Mouse (Mus musculus) duodenum, adult 2 months (tissue): ENCODE results near the gene Hoxd9. TPM values are rescaled to one million over a fixed set of nuclear protein-coding genes. Genes with fewer than 3 reads are reported as not detected.

Experiments used
- polyA plus RNA-seq: library from polyadenylated mRNA; depleted of rRNA; stranded (reverse); fragments of >200 nt; gene quantifications from 2 replicates; pipeline ENCODE4 v1.2.3, GENCODE M21; 2012; ENCODE audit warnings: low replicate concordance; rRNA removed

Gene Hoxd9
- 0.11 and 0.49 TPM in 2 replicates for polyA plus RNA-seq

DNA sequence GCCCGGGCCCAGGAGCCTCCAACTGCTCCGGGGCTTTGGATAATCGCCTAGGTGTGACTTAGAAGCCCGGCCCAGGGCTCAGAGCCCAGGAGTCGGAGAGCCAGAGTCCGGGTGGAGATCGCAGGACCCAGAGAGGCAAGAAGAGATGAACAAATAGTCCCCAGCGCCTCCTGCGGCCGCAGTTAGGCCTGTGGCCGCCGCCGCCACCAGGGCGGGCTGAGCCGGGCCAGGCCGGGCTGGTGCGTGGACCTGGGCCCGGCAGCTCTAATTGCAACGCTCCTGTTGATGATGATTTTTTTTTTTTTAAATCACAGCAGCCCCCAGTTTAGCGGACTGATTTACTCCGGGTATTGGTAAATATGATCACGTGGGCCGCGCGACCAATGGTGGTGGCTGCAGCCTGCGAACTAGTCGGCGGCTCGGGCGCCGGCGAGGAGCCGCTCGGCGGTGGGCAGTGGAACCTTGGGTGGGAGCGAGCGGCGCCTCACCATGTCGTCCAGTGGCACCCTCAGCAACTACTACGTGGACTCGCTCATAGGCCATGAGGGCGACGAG lies at the start of gene Hoxd9:
TSS of gene Hoxd9 (plus strand) at position 161 of the 555 bp plus-strand sequence.

DNA sequence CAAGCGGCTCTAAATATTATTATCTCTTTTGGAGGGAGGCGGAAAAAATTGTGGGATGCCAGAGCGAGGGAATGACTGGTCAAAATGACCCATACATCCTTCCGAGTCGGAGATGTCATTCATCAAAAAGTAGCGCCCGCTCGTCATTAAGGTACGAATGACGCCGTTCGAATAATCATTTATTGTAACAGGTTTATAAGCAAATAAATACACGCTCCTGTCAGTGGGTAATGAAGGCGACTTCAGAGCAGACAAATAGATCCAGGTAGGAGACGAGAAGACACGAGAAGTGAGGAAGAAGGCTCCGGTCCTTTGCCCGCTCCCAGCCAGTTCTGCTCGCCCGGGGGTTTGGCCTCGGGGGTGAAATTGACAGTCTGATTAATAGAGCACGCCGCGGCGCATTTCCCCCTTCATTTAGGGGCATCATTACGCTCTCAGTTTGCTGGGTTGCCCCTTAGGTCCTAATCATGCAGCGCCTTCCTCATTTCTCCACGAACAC lies 38.0 kb upstream of the Hoxd9 start, which contains the start of gene Evx2:
TSS of gene Evx2 (minus strand) at position 51 of the 499 bp plus-strand sequence.

DNA sequence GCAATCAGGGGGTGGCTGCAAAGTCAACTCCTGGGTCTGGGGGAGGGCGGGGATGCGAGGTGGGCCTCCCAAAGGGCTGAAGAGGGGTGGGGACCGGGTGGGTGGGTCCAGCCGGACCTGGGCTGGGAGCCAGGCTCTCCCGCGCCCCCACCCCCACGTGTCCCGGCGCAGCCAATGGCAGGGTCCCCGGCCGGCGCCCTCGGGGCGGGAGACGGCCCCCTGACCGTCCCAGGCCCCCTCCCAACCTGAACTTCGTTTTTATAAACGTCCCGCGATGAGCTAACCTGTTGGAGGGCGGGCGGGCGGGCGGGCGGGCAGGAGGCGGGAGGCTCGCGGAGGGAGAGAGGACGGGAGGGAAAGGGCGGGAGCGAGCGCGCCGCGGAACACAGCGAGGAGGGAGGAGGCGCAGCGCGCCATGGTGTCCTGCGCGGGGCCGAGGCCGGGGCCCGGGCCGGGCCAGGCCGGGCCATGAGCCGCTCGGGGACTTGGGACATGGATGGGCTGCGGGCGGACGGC lies 29.6 kb upstream of the Hoxd9 start, which contains the start of gene Hoxd13:
TSS of gene Hoxd13 (plus strand) at position 469 of the 516 bp plus-strand sequence.

DNA sequence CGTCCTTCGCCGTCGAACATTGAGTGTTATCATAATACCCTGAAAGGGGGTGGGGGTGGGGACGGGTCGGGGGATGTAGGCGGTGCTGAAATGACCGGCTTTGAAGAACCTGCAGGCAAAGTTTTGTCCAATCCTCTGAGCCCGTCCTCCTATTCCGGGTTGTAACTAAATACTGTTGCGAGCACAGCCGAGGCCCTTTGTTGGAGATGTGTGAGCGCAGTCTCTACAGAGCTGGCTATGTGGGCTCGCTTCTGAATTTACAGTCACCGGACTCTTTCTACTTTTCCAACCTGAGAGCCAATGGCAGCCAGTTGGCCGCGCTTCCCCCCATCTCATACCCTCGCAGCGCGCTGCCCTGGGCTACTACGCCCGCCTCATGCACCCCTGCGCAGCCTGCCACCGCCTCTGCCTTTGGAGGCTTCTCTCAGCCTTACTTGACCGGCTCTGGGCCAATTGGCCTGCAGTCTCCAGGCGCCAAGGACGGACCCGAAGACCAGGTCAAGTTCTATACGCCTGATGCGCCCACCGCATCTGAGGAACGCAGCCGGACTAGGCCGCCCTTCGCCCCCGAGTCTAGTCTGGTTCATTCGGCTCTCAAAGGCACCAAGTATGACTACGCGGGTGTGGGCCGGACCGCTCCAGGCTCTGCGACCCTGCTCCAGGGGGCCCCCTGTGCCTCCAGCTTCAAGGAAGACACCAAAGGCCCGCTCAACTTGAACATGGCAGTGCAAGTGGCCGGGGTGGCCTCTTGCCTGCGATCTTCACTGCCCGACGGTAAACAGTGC lies 22.5 kb upstream of the Hoxd9 start, which contains the start of gene Hoxd12:
TSS of gene Hoxd12 (plus strand) at position 133 of the 785 bp plus-strand sequence.

DNA sequence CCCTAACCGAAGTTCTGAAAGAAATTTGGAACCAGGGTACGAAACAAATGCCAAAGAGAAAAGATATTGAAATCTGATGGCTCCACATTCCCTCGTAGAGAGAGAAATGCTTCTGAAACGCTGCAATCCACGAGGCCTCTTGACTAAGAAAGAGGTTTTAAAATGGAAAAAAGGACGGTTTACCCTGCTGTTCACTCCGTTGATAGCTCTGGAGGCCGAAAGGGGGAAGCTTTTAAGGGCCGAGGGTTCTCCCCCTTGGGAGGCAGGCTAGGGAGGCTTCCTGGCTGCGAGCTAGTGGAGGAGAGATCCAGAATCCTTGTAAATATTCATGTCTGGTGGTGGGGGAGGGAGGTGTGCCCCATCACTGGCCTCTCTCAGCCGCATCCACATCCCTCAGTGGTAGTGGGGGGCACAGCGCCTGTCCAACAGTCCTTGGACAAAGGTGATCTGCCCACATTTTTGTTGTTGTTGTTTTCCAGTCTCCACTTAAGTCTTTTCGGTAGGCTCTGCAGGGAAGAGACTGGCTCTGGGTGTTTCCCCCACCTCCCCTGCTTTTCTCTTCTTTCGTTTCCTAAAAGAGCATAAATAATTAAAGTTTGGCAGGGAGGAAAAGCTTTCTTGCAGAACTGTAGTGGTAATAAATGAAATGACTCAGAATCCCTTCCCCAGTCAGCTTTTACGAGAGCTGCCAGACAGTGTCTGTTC lies 18.5 kb upstream of the Hoxd9 start, which contains the start of gene Hoxd11:
TSS of gene Hoxd11 (plus strand) at position 667 of the 705 bp plus-strand sequence.

DNA sequence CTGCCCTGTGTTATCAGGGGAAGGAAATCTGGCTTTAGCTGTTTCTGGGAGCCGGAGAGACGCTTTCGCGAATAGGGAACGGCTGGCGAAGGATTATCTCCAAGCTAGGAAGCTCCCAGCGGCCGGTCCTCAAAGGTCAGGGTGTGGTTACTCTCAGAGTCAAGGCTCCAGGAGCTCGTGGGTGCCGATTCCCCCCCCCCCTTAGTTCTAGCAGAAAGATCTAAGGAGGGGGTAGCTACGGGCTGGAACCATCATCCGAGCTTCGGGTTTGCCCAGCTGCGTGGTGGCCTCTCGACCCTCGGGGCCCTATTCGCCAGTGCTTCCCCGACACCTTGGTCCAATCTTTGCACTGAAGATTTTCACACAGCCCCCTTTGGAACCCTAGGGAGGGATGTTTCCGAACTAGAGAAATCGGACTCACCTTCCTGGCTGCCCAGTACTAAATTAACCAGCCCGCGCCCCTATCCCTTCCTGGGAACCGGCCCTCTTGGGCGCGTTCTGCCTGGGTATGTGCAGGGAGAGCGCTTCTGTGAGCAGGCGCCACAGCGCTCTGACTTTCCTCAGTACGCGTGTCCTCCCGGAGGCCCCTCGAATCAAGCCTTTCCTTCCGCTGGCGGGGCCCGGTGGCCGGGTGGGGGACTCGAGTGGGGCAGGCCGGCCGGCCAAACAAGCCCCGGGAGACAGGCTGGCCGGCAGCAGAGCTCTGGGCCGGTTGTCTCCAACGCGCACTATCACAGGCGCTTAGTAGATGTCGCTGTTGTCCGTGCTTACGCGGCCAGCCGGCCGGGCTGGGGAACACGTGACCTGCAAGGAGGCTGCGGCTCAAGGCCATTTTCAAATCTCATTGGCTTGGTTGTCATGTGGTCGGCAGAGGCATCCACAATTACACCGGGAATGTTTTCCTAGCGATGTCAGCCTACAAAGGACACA lies 6.2 kb upstream of the Hoxd9 start, which contains the start of gene Hoxd10:
TSS of gene Hoxd10 (plus strand) at position 903 of the 930 bp plus-strand sequence.

DNA sequence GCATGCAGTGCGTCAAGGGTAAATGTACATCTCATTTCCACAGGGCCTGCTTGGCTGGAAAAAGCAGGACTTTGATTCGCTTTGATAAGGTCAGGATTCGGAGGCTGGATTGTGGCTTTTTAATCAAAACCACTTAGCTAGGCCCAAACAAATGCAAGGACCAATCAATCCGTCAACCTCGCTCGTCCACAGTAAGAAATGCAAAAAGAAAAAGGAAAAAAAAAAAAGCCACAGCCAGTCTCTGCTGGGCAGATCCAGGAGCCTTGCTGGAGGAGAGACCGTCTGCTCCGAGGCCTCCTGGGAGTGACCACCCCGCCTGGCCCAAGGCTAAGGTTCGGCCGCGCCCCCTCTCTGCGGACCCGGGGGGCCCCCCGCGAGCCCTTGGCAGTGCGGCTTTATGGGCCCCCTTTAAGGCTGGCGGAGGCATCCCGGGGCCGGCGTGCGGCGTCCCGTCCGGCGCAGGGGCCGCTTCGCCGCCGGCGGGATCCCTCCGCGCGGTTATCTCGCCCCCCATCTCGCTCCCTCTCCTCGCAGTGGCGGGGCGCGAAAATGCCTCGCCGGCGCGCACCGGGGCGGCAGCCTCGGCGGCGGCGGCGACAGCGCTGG lies 7.0 kb downstream of the Hoxd9 start, which contains the start of gene Hoxd8:
TSS of gene Hoxd8 (plus strand) at position 223 of the 606 bp plus-strand sequence.

DNA sequence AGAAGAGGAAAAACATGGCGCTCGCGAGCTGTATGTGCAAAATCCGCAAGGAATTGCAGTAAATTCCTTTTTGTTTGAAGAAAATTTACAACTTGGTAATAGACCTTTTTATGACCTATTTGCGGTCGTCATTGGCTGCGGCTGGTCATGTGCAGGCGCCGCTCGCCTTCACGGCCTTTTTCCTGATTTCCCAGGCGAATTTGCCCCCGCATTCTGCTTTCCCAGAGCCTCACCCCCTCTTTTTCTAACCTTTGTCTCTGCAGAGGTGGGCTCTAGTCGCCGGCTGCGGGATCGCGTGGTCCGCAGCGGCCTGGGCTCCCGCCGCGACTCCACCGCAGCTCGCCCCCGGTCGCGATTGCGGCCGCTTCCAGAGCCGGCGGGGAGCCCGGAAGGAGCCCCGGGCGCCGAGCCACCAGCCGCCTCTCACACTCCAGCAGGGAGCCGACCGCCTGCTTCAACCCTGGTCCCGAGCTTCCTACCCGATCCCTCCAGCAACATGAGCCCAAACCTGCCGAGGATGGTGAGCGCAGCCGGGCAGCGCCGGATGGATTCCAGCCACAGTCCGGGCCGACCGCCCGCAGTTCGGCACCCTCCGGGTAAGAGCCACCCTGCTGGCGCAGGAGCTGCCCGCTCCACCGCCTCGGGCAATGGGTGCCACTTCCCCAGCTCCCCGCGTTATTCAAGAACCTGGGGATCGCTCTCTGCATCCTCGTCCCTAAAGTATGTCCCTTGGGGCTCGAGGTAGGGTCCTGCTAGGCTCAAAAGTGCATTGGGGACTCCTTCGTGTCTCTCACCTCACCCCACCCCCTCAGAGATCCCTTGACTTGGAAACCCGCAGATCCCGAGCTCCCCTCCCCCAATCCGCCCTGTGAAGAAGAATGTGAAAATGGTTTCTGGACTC lies 14.4 kb downstream of the Hoxd9 start, which contains the start of the genes Hoxd3 and Hoxd4:
TSS of gene Hoxd3 (plus strand) at position 207 of the 901 bp plus-strand sequence.
TSS of gene Hoxd4 (plus strand) at position 209 of the 901 bp plus-strand sequence.

DNA sequence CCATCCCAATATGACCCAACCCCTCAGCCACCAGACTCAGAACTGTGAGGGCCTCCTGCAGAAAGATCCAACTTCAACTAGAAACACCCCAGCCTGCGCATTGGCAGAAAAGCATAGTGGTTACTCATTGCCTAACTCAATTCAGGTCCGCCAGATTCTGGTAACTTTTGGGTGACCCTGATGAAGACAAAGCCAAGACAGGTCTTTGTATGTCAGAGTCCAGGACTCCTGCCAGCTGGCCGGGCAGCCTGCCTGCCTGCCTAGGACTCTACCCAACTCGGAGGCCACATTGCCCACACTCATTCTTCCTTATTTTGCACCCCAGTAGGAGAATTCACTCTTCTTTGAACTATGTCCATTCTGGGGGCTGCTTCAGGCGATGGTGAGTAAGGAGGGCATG lies 29.0 kb downstream of the Hoxd9 start, which contains the start of gene Gm28230:
TSS of gene Gm28230 (plus strand) at position 178 of the 400 bp plus-strand sequence.

Other genes with a start within 250 kb of the Hoxd9 start
- gene Lnpk, start 118.3 kb upstream of the Hoxd9 start, polyA plus RNA-seq = 2.2 and 3.4 TPM in 2 replicates
- not detected in 2 replicates for gene Evx2, start 38.2 kb upstream of the Hoxd9 start, polyA plus RNA-seq
- not detected in 2 replicates for gene Hoxd13, start 29.4 kb upstream of the Hoxd9 start, polyA plus RNA-seq
- gene Hoxd12, start 22.7 kb upstream of the Hoxd9 start, polyA plus RNA-seq = not detected in 2 replicates
- not detected in 2 replicates for gene Hoxd11, start 18.2 kb upstream of the Hoxd9 start, polyA plus RNA-seq
- gene Hoxd10, start 5.8 kb upstream of the Hoxd9 start, polyA plus RNA-seq = not detected in 2 replicates
- gene Hoxd8, start 6.9 kb downstream of the Hoxd9 start, polyA plus RNA-seq = 0.49 and 3.7 TPM in 2 replicates
- gene Hoxd3, start 14.2 kb downstream of the Hoxd9 start, polyA plus RNA-seq = 0.56 and 0.64 TPM in 2 replicates
- gene Hoxd4, start 14.2 kb downstream of the Hoxd9 start, polyA plus RNA-seq = 2.0 and 4.0 TPM in 2 replicates
- 0.07 and 0.09 TPM in 2 replicates for gene Gm28230, start 29.0 kb downstream of the Hoxd9 start, polyA plus RNA-seq
- not detected in 2 replicates for gene Hoxd1, start 65.3 kb downstream of the Hoxd9 start, polyA plus RNA-seq
- gene Mtx2, start 128.1 kb downstream of the Hoxd9 start, polyA plus RNA-seq = 76.8 and 113 TPM in 2 replicates